Mouse (Mus musculus) neural tube, embryonic 11.5 days (tissue): ENCODE measurements at regions not wholly inside any gene's neighbourhood (a gene's known extent, or its start where the extent isn't known, plus 50 kb on each side); places are given as distances from the start of the nearest gene placed in this dataset.

Source experiments
- ATAC-seq: fragments of 200-750 bp; cut with Nextera tagmentation; 2 replicates; pipeline ENCODE4 v1.8.0; 2017; ENCODE audit warnings: moderate number of reproducible peaks, mild to moderate bottlenecking, moderate TSS enrichment, moderate library complexity; ENCODE audit not compliant: insufficient read depth, low FRiP score, low TSS enrichment
- DNase-seq: peaks from one replicate; pipeline ENCODE4 v3.0.0-alpha.2; 2015; ENCODE audit warnings: low spot score
- H3K27ac ChIP-seq: fragments of 300-500 bp; sonication (generic); 2 replicates; pipeline ENCODE4 v1.5.1; 2014; ENCODE audit warnings: low read depth, mild to moderate bottlenecking, low read length
- H3K27me3 ChIP-seq: fragments of 300-500 bp; sonication (generic); 2 replicates; pipeline ENCODE4 v1.6.1; 2014; ENCODE audit warnings: mild to moderate bottlenecking, low read length, mixed read lengths; ENCODE audit not compliant: control insufficient read depth, insufficient read depth
- H3K36me3 ChIP-seq: fragments of 300-500 bp; sonication (generic); 2 replicates; pipeline ENCODE4 v1.6.1; 2014; ENCODE audit warnings: mild to moderate bottlenecking, low read length, moderate library complexity, mixed read lengths; ENCODE audit not compliant: control insufficient read depth, insufficient read depth
- H3K4me1 ChIP-seq: fragments of 300-500 bp; sonication (generic); 2 replicates; pipeline ENCODE4 v1.6.1; 2014; ENCODE audit warnings: low read length, mixed read lengths; ENCODE audit not compliant: control insufficient read depth, insufficient read depth
- H3K4me2 ChIP-seq: fragments of 300-500 bp; sonication (generic); 2 replicates; pipeline ENCODE4 v1.6.1; 2014; ENCODE audit warnings: low read depth, mild to moderate bottlenecking, moderate library complexity
- H3K4me3 ChIP-seq: fragments of 300-500 bp; sonication (generic); 2 replicates; pipeline ENCODE4 v1.5.1; 2014; ENCODE audit warnings: low read depth, low read length
- H3K9ac ChIP-seq: fragments of 300-500 bp; sonication (generic); 2 replicates; pipeline ENCODE4 v1.6.1; 2014; ENCODE audit warnings: mild to moderate bottlenecking, low read length
- H3K9me3 ChIP-seq: fragments of 300-500 bp; sonication (generic); 2 replicates; pipeline ENCODE4 v1.6.1; 2016; ENCODE audit warnings: low read length; ENCODE audit not compliant: control insufficient read depth
- WGBS: fragments of 180-500 bp; shearing (Covaris S2); extraction: QIAGEN DNeasy Blood & Tissue Kit; methylation state at CpG from one replicate; pipeline ENCODE4 v1.1.7; 2014; 5-methylcytosine and 5-hydroxymethylcytosine counted together

GRCm38 (mm10) chr15:36899882-36900281, 107.7 kb downstream of the Zfp706 start:
- no peaks in the 10 kb centered on the region for H3K9me3 ChIP-seq
- no peak overlapping the region for H3K4me2 ChIP-seq
- DNase-seq (no peak), ATAC-seq (no peak)
- H3K36me3 ChIP-seq: no peaks in the 10 kb centered on the region
- H3K27ac ChIP-seq: no peak overlapping the region
- no peak overlapping the region for H3K9ac ChIP-seq
- no peak overlapping the region for H3K4me3 ChIP-seq
- no peaks in the 10 kb centered on the region for H3K27me3 ChIP-seq
- 75% methylated on average over 2 of the region's 2 CpGs for whole genome bisulfite sequencing
- peaks cover 6% of the 10 kb centered on the region for H3K4me1 ChIP-seq

- no peak for DNase-seq
- Histone ChIP-seq H3K4me3 (no peak overlapping the region), H3K27ac (no peak overlapping the region), H3K36me3 (no peaks in the 10 kb centered on the region), H3K4me2 (no peak overlapping the region), H3K27me3 (no peaks in the 10 kb centered on the region), H3K9ac (no peak overlapping the region), H3K9me3 (no peaks in the 10 kb centered on the region), H3K4me1 (peaks cover 6% of the 10 kb centered on the region)
- no peak for ATAC-seq
- 87% methylated on average over 11 of the region's 11 CpGs for WGBS
These were observed 108.6 kb downstream of the Zfp706 start for GRCm38 (mm10) chr15:36898857-36899523.

GRCm38 (mm10) chr15:36898326-36898725, 109.2 kb downstream of the Zfp706 start:
- H3K4me3 ChIP-seq: no peak overlapping the region
- H3K27me3 ChIP-seq: no peaks in the 10 kb centered on the region
- no peak for ATAC-seq
- WGBS: 79% methylated on average over 6 of the region's 6 CpGs
- H3K4me1 ChIP-seq: peaks cover 9% of the 10 kb centered on the region
- H3K27ac ChIP-seq: no peak overlapping the region
- no peaks in the 10 kb centered on the region for H3K9me3 ChIP-seq
- no peak overlapping the region for H3K9ac ChIP-seq
- H3K36me3 ChIP-seq: no peaks in the 10 kb centered on the region
- DNase-seq: no peak
- no peak overlapping the region for H3K4me2 ChIP-seq

GRCm38 (mm10) chr15:36896265-36896664, 111.3 kb downstream of the Zfp706 start:
- DNase-seq (no peak), ATAC-seq (no peak)
- Histone ChIP-seq H3K4me1 (peaks cover 4% of the 10 kb centered on the region), H3K4me3 (no peak overlapping the region), H3K27me3 (no peaks in the 10 kb centered on the region), H3K4me2 (no peak overlapping the region), H3K9ac (no peak overlapping the region), H3K9me3 (no peaks in the 10 kb centered on the region), H3K36me3 (no peaks in the 10 kb centered on the region), H3K27ac (no peak overlapping the region)
- 78% methylated on average over 4 of the region's 4 CpGs for WGBS

GRCm38 (mm10) chr15:36895031-36895430, 112.5 kb downstream of the Zfp706 start:
- WGBS: 88% methylated on average over 4 of the region's 4 CpGs
- ATAC-seq (no peak), DNase-seq (no peak)
- Histone ChIP-seq H3K4me1 (peaks cover 3% of the 10 kb centered on the region; the same call in 1 of the 2 replicates), H3K27ac (no peak overlapping the region), H3K9ac (no peak overlapping the region), H3K4me2 (no peak overlapping the region), H3K9me3 (no peaks in the 10 kb centered on the region), H3K4me3 (no peak overlapping the region), H3K27me3 (no peaks in the 10 kb centered on the region), H3K36me3 (no peaks in the 10 kb centered on the region)

- DNase-seq: no peak
These were observed 114.1 kb downstream of the Zfp706 start for GRCm38 (mm10) chr15:36893407-36893969.

GRCm38 (mm10) chr15:36892576-36893205, 114.9 kb downstream of the Zfp706 start:
- H3K9ac ChIP-seq: no peak overlapping the region

More at GRCm38 (mm10) chr15:36893407-36893969, 114.1 kb downstream of the Zfp706 start:
- Histone ChIP-seq H3K27me3 (no peaks in the 10 kb centered on the region), H3K9ac (no peak overlapping the region), H3K27ac (no peak overlapping the region), H3K4me1 (peaks cover 3% of the 10 kb centered on the region; the same call in 1 of the 2 replicates), H3K9me3 (no peaks in the 10 kb centered on the region), H3K4me3 (no peak overlapping the region), H3K36me3 (no peaks in the 10 kb centered on the region), H3K4me2 (no peak overlapping the region)
- 57% methylated on average over 4 of the region's 4 CpGs for WGBS
- no peak for ATAC-seq

GRCm38 (mm10) chr15:36891851-36892250, 115.7 kb downstream of the Zfp706 start:
- no peaks in the 10 kb centered on the region for H3K9me3 ChIP-seq
- H3K27ac ChIP-seq: no peak overlapping the region
- no peak overlapping the region for H3K4me3 ChIP-seq
- H3K4me2 ChIP-seq: no peak overlapping the region
- no peaks in the 10 kb centered on the region for H3K27me3 ChIP-seq
- H3K9ac ChIP-seq: no peak overlapping the region
- WGBS: 19% methylated on average over 12 of the region's 12 CpGs
- H3K36me3 ChIP-seq: no peaks in the 10 kb centered on the region
- H3K4me1 ChIP-seq: peaks cover 3% of the 10 kb centered on the region; the same call in 1 of the 2 replicates
- ATAC-seq (no peak), DNase-seq (no peak)

More at GRCm38 (mm10) chr15:36892576-36893205, 114.9 kb downstream of the Zfp706 start:
- no peaks in the 10 kb centered on the region for H3K9me3 ChIP-seq
- H3K4me2 ChIP-seq: no peak overlapping the region
- no peak overlapping the region for H3K4me3 ChIP-seq
- 10% methylated on average over 15 of the region's 15 CpGs for WGBS
- ATAC-seq (no peak), DNase-seq (no peak)
- H3K36me3 ChIP-seq: no peaks in the 10 kb centered on the region
- no peak overlapping the region for H3K27ac ChIP-seq
- no peaks in the 10 kb centered on the region for H3K27me3 ChIP-seq
- peaks cover 3% of the 10 kb centered on the region; the same call in 1 of the 2 replicates for H3K4me1 ChIP-seq
